Mouse (Mus musculus) thymus, postnatal 36 days (tissue): ENCODE results near the gene Usp50.

Experiments
- DNase-seq, 2 experiments: peaks; one replicate each; pipeline ENCODE4 v3.0.0; 2022; ENCODE audit warnings: mixed read lengths in 2 of 2

Usp50 gene

GRCm38 (mm10) chr2:126783370-126783769 is at the start of gene Usp50:
Gene Usp50, minus strand, starts transcription at chr2:126783470.
- DNase-seq: no peak

- no peak for DNase-seq
Measured at GRCm38 (mm10) chr2:126817414-126817813, 34.1 kb upstream of the Usp50 start.

- DNase-seq: no peak
Measured at GRCm38 (mm10) chr2:126816644-126817347, 33.5 kb upstream of the Usp50 start.

- DNase-seq: no peak
Measured at GRCm38 (mm10) chr2:126815822-126816221, 32.6 kb upstream of the Usp50 start.

GRCm38 (mm10) chr2:126801980-126802379 is 18.7 kb upstream of the Usp50 start:
- no peak for DNase-seq

- no peak for DNase-seq
Measured at GRCm38 (mm10) chr2:126798455-126798854, 15.2 kb upstream of the Usp50 start.

- DNase-seq: no peak
Measured at GRCm38 (mm10) chr2:126795708-126796107, 12.4 kb upstream of the Usp50 start.

- DNase-seq: no peak
Measured at GRCm38 (mm10) chr2:126792611-126793010, 9.3 kb upstream of the Usp50 start.

- no peak for DNase-seq
Measured at GRCm38 (mm10) chr2:126787721-126788342, 4.6 kb upstream of the Usp50 start.

- DNase-seq: no peak
Measured at GRCm38 (mm10) chr2:126782433-126782832, 837 bp downstream of the Usp50 start.

GRCm38 (mm10) chr2:126781478-126781877 is 1.8 kb downstream of the Usp50 start:
- DNase-seq: no peak

GRCm38 (mm10) chr2:126780286-126780685 is 3.0 kb downstream of the Usp50 start:
- DNase-seq: no peak

GRCm38 (mm10) chr2:126778806-126779205 is 4.5 kb downstream of the Usp50 start:
- no peak for DNase-seq

- DNase-seq: no peak
Measured at GRCm38 (mm10) chr2:126776416-126776815, 6.9 kb downstream of the Usp50 start.

- no peak for DNase-seq
Measured at GRCm38 (mm10) chr2:126775951-126776350, 7.3 kb downstream of the Usp50 start.

GRCm38 (mm10) chr2:126772217-126772616 is 11.1 kb downstream of the Usp50 start:
- no peak for DNase-seq

GRCm38 (mm10) chr2:126769431-126770181 is 13.7 kb downstream of the Usp50 start:
- no peak for DNase-seq

- DNase-seq: no peak
Measured at GRCm38 (mm10) chr2:126768194-126768593, 15.1 kb downstream of the Usp50 start.

GRCm38 (mm10) chr2:126767599-126767998 is 15.7 kb downstream of the Usp50 start:
- no peak for DNase-seq

- no peak for DNase-seq
Measured at GRCm38 (mm10) chr2:126765867-126766582, 17.2 kb downstream of the Usp50 start.

GRCm38 (mm10) chr2:126759351-126759750 is 23.9 kb downstream of the Usp50 start:
- DNase-seq: no peak

- no peak for DNase-seq
Measured at GRCm38 (mm10) chr2:126755664-126756063, 27.6 kb downstream of the Usp50 start.

- DNase-seq: no peak
Measured at GRCm38 (mm10) chr2:126743389-126743788, 39.9 kb downstream of the Usp50 start.
